Mouse (Mus musculus): ENCODE results near the gene Olfr517.

Gene Olfr517

GRCm38 (mm10) chr7:108872279-108872678 lies at the start of gene Olfr517:
Olfr517 (minus strand) TSS chr7:108872379.
- no peak for DNase-seq (ENCODE audit: low spot score)

- DNase-seq (ENCODE audit: low spot score) = no peak
These were observed 31.8 kb upstream of the Olfr517 start for GRCm38 (mm10) chr7:108903969-108904368.

GRCm38 (mm10) chr7:108894320-108894719 lies 22.1 kb upstream of the Olfr517 start, which contains the start of gene Olfr519:
Olfr519 (minus strand) TSS chr7:108894420.
- DNase-seq (ENCODE audit: low spot score) = no peak

GRCm38 (mm10) chr7:108884906-108885305 lies 12.7 kb upstream of the Olfr517 start, which contains the start of gene Olfr518:
Olfr518 (minus strand) TSS chr7:108885006.
- DNase-seq (ENCODE audit: low spot score) = no peak

GRCm38 (mm10) chr7:108850429-108850828 lies 21.8 kb downstream of the Olfr517 start, which contains the start of gene Olfr516:
Olfr516 (minus strand) TSS chr7:108850529.
- DNase-seq (ENCODE audit: low spot score) = no peak

- no peak for DNase-seq (ENCODE audit: low spot score)
These were observed 46.3 kb downstream of the Olfr517 start, which contains the start of gene Olfr514 for GRCm38 (mm10) chr7:108825897-108826296. Olfr514 (minus strand) TSS chr7:108825997.

All from ovary, adult 18-20 months (tissue).